Mouse (Mus musculus) heart, postnatal 36 days (tissue): Measurements from ENCODE around the gene Mettl7b. TPM values are rescaled to one million over a fixed set of nuclear protein-coding genes. Genes with fewer than 3 reads are reported as not detected.

Experiments
- total RNA-seq, 2 experiments: library from RNA; stranded (reverse); gene quantifications; 2 replicates each; pipeline ENCODE4 v1.2.3; 2021

The Mettl7b gene
- total RNA-seq, 2 experiments from 2014 or later, result not detected

Other genes starting within 250 kb of the Mettl7b start
- gene Dgka, start 216.1 kb downstream of the Mettl7b start, total RNA-seq, result 10 to 100 TPM; 11.5 to 12.8 TPM
- gene Pym1, start 213.1 kb downstream of the Mettl7b start, total RNA-seq, result 1 to 10 TPM; 7.8 to 9.7 TPM
- gene Mmp19, start 170.1 kb downstream of the Mettl7b start, total RNA-seq, result 1 to 10 TPM; 3.5 to 4.0 TPM
- gene Dnajc14, start 156.9 kb downstream of the Mettl7b start, total RNA-seq, result 10 to 100 TPM; 32.8 to 36.4 TPM
- 1 to 10 TPM; 6.8 to 7.0 TPM for gene Tmem198b, start 156.6 kb downstream of the Mettl7b start, total RNA-seq
- gene Sarnp, start 143.7 kb downstream of the Mettl7b start, total RNA-seq, result 10 to 100 TPM; 38.0 to 39.1 TPM
- 1 to 10 TPM; 7.9 to 8.0 TPM for gene Ormdl2, start 139.3 kb downstream of the Mettl7b start, total RNA-seq
- 1 to 10 TPM; 1.9 to 2.8 TPM for gene Gdf11, start 69.3 kb downstream of the Mettl7b start, total RNA-seq
- gene Cd63, start 60.0 kb downstream of the Mettl7b start, total RNA-seq, result 100 to 1,000 TPM; 117 to 143 TPM
- 1 to 10 TPM; 6.4 to 7.5 TPM for gene Rdh5, start 38.1 kb downstream of the Mettl7b start, total RNA-seq
- gene Bloc1s1, start 37.0 kb downstream of the Mettl7b start, total RNA-seq, result 100 to 1,000 TPM; 184 to 206 TPM
- gene Itga7, start 27.2 kb downstream of the Mettl7b start, total RNA-seq, result 100 to 1,000 TPM; 160 to 167 TPM
- gene Olfr9, start 28.4 kb upstream of the Mettl7b start, total RNA-seq, result not detected
- not detected for gene Olfr763, start 49.8 kb upstream of the Mettl7b start, total RNA-seq
- not detected for gene Olfr764-ps1, start 78.9 kb upstream of the Mettl7b start, total RNA-seq
- not detected for gene Olfr765, start 89.0 kb upstream of the Mettl7b start, total RNA-seq
- not detected for gene Olfr766-ps1, start 108.0 kb upstream of the Mettl7b start, total RNA-seq
- not detected for gene Olfr767, start 121.9 kb upstream of the Mettl7b start, total RNA-seq
- gene Olfr768, start 138.4 kb upstream of the Mettl7b start, total RNA-seq, result not detected
- not detected for gene Olfr769, start 156.9 kb upstream of the Mettl7b start, total RNA-seq
- not detected for gene Olfr770, start 178.0 kb upstream of the Mettl7b start, total RNA-seq
- gene Olfr771, start 203.8 kb upstream of the Mettl7b start, total RNA-seq, result not detected
- gene Olfr772, start 216.9 kb upstream of the Mettl7b start, total RNA-seq, result not detected
- not detected for gene Olfr773, start 226.4 kb upstream of the Mettl7b start, total RNA-seq